Mouse (Mus musculus) forebrain, embryonic 13.5 days (tissue): ENCODE measurements around the gene 1700011L22Rik. TPM values are rescaled to one million over a fixed set of nuclear protein-coding genes. Genes with fewer than 3 reads are reported as not detected.

ENCODE experiments used
- ATAC-seq: fragments of 200-750 bp; cut with Nextera tagmentation; 2 replicates; pipeline ENCODE4 v1.8.0; 2017
- H3K27ac ChIP-seq: fragments of 300-500 bp; sonication (generic); 2 replicates; pipeline ENCODE4 v1.5.1; 2015; ENCODE audit warnings: inconsistent platforms, mild to moderate bottlenecking, moderate library complexity
- H3K27me3 ChIP-seq: fragments of 300-500 bp; sonication (generic); 2 replicates; pipeline ENCODE4 v1.6.1; 2015; ENCODE audit warnings: mild to moderate bottlenecking, inconsistent platforms
- H3K36me3 ChIP-seq: fragments of 300-500 bp; sonication (generic); 2 replicates; pipeline ENCODE4 v1.6.1; 2015; ENCODE audit warnings: mild to moderate bottlenecking, inconsistent platforms; ENCODE audit not compliant: poor library complexity, severe bottlenecking
- H3K4me1 ChIP-seq: fragments of 300-500 bp; sonication (generic); 2 replicates; pipeline ENCODE4 v1.6.1; 2015; ENCODE audit warnings: inconsistent platforms
- H3K4me2 ChIP-seq: fragments of 300-500 bp; sonication (generic); 2 replicates; pipeline ENCODE4 v1.6.1; 2015; ENCODE audit warnings: inconsistent platforms, mild to moderate bottlenecking, moderate library complexity
- H3K4me3 ChIP-seq: fragments of 300-500 bp; sonication (generic); 2 replicates; pipeline ENCODE4 v1.5.1; 2015; ENCODE audit warnings: mild to moderate bottlenecking, inconsistent platforms
- H3K9ac ChIP-seq: fragments of 300-500 bp; sonication (generic); 2 replicates; pipeline ENCODE4 v1.6.1; 2015; ENCODE audit warnings: mild to moderate bottlenecking, inconsistent platforms
- H3K9me3 ChIP-seq: fragments of 300-500 bp; sonication (generic); replicated peaks from 2 replicates; pipeline ENCODE4 v1.6.1; 2016; ENCODE audit warnings: inconsistent platforms
- WGBS: fragments of 180-500 bp; shearing (Covaris S2); methylation state at CpG from one replicate; pipeline ENCODE4 v1.1.7; 2015; 5-methylcytosine and 5-hydroxymethylcytosine counted together
- polyA plus RNA-seq: library from polyadenylated mRNA; unstranded; fragments of >200 nt; fragmentation: Nextera tagmentation; extraction: Ambion mirVana; gene quantifications from 2 replicates; pipeline ENCODE4 v1.2.1, GENCODE M21; 2015

The 1700011L22Rik gene
- polyA plus RNA-seq, 1 experiment from 2014 or later, result not detected

GRCm38 (mm10) chr8:79277264-79277870 is 29.0 kb upstream of the 1700011L22Rik start:
- no peaks in the 10 kb centered on the region for H3K4me1 ChIP-seq
- no peak overlapping the region for H3K27ac ChIP-seq
- no peak overlapping the region for H3K4me2 ChIP-seq
- no peaks in the 10 kb centered on the region for H3K27me3 ChIP-seq
- ATAC-seq, result no peak
- no peaks in the 10 kb centered on the region for H3K9me3 ChIP-seq
- no peak overlapping the region for H3K4me3 ChIP-seq
- no peak overlapping the region for H3K9ac ChIP-seq
- H3K36me3 ChIP-seq, result peaks cover 90% of the 10 kb centered on the region
- 89% methylated on average over 8 of the region's 8 CpGs for WGBS

GRCm38 (mm10) chr8:79274940-79275339 is 26.6 kb upstream of the 1700011L22Rik start:
- Histone ChIP-seq H3K4me3 (no peak overlapping the region), H3K27ac (no peak overlapping the region), H3K9me3 (no peaks in the 10 kb centered on the region), H3K27me3 (no peaks in the 10 kb centered on the region), H3K36me3 (peaks cover 94% of the 10 kb centered on the region), H3K9ac (no peak overlapping the region), H3K4me1 (no peaks in the 10 kb centered on the region), H3K4me2 (no peak overlapping the region)
- 96% methylated on average over 10 of the region's 10 CpGs for WGBS
- no peak for ATAC-seq

- no peak for ATAC-seq
- H3K27me3 ChIP-seq, result no peaks in the 10 kb centered on the region
- no peaks in the 10 kb centered on the region for H3K4me1 ChIP-seq
- H3K4me3 ChIP-seq, result no peak overlapping the region
- peaks cover 95% of the 10 kb centered on the region for H3K36me3 ChIP-seq
- H3K9me3 ChIP-seq, result no peaks in the 10 kb centered on the region
- no peak overlapping the region for H3K9ac ChIP-seq
- no peak overlapping the region for H3K27ac ChIP-seq
- 92% methylated on average over 6 of the region's 6 CpGs for WGBS
- no peak overlapping the region for H3K4me2 ChIP-seq
Observed at GRCm38 (mm10) chr8:79273776-79274175, 25.4 kb upstream of the 1700011L22Rik start.

GRCm38 (mm10) chr8:79272676-79273075 is 24.3 kb upstream of the 1700011L22Rik start:
- no peaks in the 10 kb centered on the region for H3K9me3 ChIP-seq
- 72% methylated on average over 4 of the region's 4 CpGs for WGBS
- no peak overlapping the region for H3K27ac ChIP-seq
- H3K36me3 ChIP-seq, result peaks cover 96% of the 10 kb centered on the region
- H3K4me2 ChIP-seq, result no peak overlapping the region
- no peak for ATAC-seq
- no peaks in the 10 kb centered on the region for H3K27me3 ChIP-seq
- no peak overlapping the region for H3K4me3 ChIP-seq
- H3K9ac ChIP-seq, result no peak overlapping the region
- H3K4me1 ChIP-seq, result no peaks in the 10 kb centered on the region

- H3K9me3 ChIP-seq, result no peaks in the 10 kb centered on the region
- H3K4me3 ChIP-seq, result no peak overlapping the region
- H3K36me3 ChIP-seq, result peaks cover 75% of the 10 kb centered on the region
- no peak overlapping the region for H3K27ac ChIP-seq
- no peak for ATAC-seq
- H3K4me1 ChIP-seq, result no peaks in the 10 kb centered on the region
- H3K9ac ChIP-seq, result no peak overlapping the region
- H3K4me2 ChIP-seq, result no peak overlapping the region
- 94% methylated on average over 7 of the region's 7 CpGs for WGBS
- H3K27me3 ChIP-seq, result no peaks in the 10 kb centered on the region
Observed at GRCm38 (mm10) chr8:79268921-79269320, 20.6 kb upstream of the 1700011L22Rik start.

GRCm38 (mm10) chr8:79261920-79262319 is 13.6 kb upstream of the 1700011L22Rik start:
- Histone ChIP-seq H3K4me1 (no peaks in the 10 kb centered on the region), H3K4me3 (no peak overlapping the region), H3K36me3 (peaks cover 13% of the 10 kb centered on the region), H3K27ac (no peak overlapping the region), H3K4me2 (no peak overlapping the region), H3K27me3 (no peaks in the 10 kb centered on the region), H3K9ac (no peak overlapping the region), H3K9me3 (no peaks in the 10 kb centered on the region; the same call in 1 of the 2 replicates)
- ATAC-seq, result no peak
- WGBS, result 97% methylated on average over 5 of the region's 5 CpGs

GRCm38 (mm10) chr8:79256076-79256705 is 7.8 kb upstream of the 1700011L22Rik start:
- H3K9ac ChIP-seq, result no peak overlapping the region
- WGBS, result 79% methylated on average over 8 of the region's 8 CpGs

GRCm38 (mm10) chr8:79253742-79254141 is 5.4 kb upstream of the 1700011L22Rik start:
- Histone ChIP-seq H3K4me2 (no peak overlapping the region), H3K27me3 (no peaks in the 10 kb centered on the region), H3K4me3 (no peak overlapping the region), H3K9ac (no peak overlapping the region), H3K4me1 (no peaks in the 10 kb centered on the region), H3K27ac (no peak overlapping the region), H3K9me3 (no peaks in the 10 kb centered on the region), H3K36me3 (no peaks in the 10 kb centered on the region)
- ATAC-seq, result no peak
- WGBS, result 83% methylated on average over 6 of the region's 6 CpGs

More at GRCm38 (mm10) chr8:79256076-79256705, 7.8 kb upstream of the 1700011L22Rik start:
- H3K4me3 ChIP-seq, result no peak overlapping the region
- H3K9me3 ChIP-seq, result no peaks in the 10 kb centered on the region
- H3K27me3 ChIP-seq, result no peaks in the 10 kb centered on the region
- no peaks in the 10 kb centered on the region for H3K36me3 ChIP-seq
- H3K4me2 ChIP-seq, result no peak overlapping the region
- no peak for ATAC-seq
- no peak overlapping the region for H3K27ac ChIP-seq
- no peaks in the 10 kb centered on the region for H3K4me1 ChIP-seq

GRCm38 (mm10) chr8:79243422-79243821 is 4.9 kb downstream of the 1700011L22Rik start:
- no peaks in the 10 kb centered on the region for H3K27me3 ChIP-seq
- H3K4me2 ChIP-seq, result no peak overlapping the region
- no peaks in the 10 kb centered on the region for H3K9me3 ChIP-seq
- no peaks in the 10 kb centered on the region for H3K36me3 ChIP-seq
- no peak overlapping the region for H3K9ac ChIP-seq
- no peak overlapping the region for H3K27ac ChIP-seq
- H3K4me1 ChIP-seq, result no peaks in the 10 kb centered on the region
- H3K4me3 ChIP-seq, result no peak overlapping the region
- 87% methylated on average over 2 of the region's 2 CpGs for WGBS
- ATAC-seq, result no peak

GRCm38 (mm10) chr8:79239996-79240395 is 8.4 kb downstream of the 1700011L22Rik start:
- no peaks in the 10 kb centered on the region for H3K36me3 ChIP-seq
- no peak for ATAC-seq
- H3K9me3 ChIP-seq, result no peaks in the 10 kb centered on the region
- H3K27me3 ChIP-seq, result no peaks in the 10 kb centered on the region
- no peaks in the 10 kb centered on the region for H3K4me1 ChIP-seq
- no peak overlapping the region for H3K4me3 ChIP-seq
- H3K4me2 ChIP-seq, result no peak overlapping the region
- WGBS, result 83% methylated on average over 7 of the region's 7 CpGs
- H3K9ac ChIP-seq, result no peak overlapping the region
- no peak overlapping the region for H3K27ac ChIP-seq

GRCm38 (mm10) chr8:79239320-79239719 is 9.1 kb downstream of the 1700011L22Rik start:
- 84% methylated on average over 3 of the region's 3 CpGs for WGBS
- Histone ChIP-seq H3K27ac (no peak overlapping the region), H3K9ac (no peak overlapping the region), H3K9me3 (no peaks in the 10 kb centered on the region), H3K27me3 (no peaks in the 10 kb centered on the region), H3K36me3 (no peaks in the 10 kb centered on the region), H3K4me1 (no peaks in the 10 kb centered on the region), H3K4me2 (no peak overlapping the region), H3K4me3 (no peak overlapping the region)
- no peak for ATAC-seq

- H3K27ac ChIP-seq, result no peak overlapping the region
- ATAC-seq, result no peak
- H3K4me3 ChIP-seq, result no peak overlapping the region
- no peaks in the 10 kb centered on the region for H3K36me3 ChIP-seq
- peaks cover 6% of the 10 kb centered on the region; the same call in 1 of the 2 replicates for H3K9me3 ChIP-seq
- WGBS, result 88% methylated on average over 8 of the region's 8 CpGs
- no peaks in the 10 kb centered on the region for H3K4me1 ChIP-seq
- H3K4me2 ChIP-seq, result no peak overlapping the region
- H3K9ac ChIP-seq, result no peak overlapping the region
- H3K27me3 ChIP-seq, result no peaks in the 10 kb centered on the region
Observed at GRCm38 (mm10) chr8:79229266-79229888, 19.0 kb downstream of the 1700011L22Rik start.
